Mouse (Mus musculus) liver, postnatal 0 days (tissue): Measurements from ENCODE around the gene Pde3a.

Experiments
- CTCF ChIP-seq: sonication (generic); IDR thresholded peaks from 2 replicates; pipeline ENCODE4 v1.5.1; 2016; ENCODE audit warnings: antibody characterized with exemption, low read depth
- EP300 ChIP-seq: IDR thresholded peaks from 2 replicates; pipeline ENCODE4 v1.6.1; 2016; ENCODE audit warnings: antibody characterized with exemption, low read depth, mild to moderate bottlenecking

- TF ChIP-seq CTCF (no peak), EP300 (no peak)
Measured at GRCm38 (mm10) chr6:141273685-141274084, 24.6 kb downstream of the Pde3a start.
